Mouse (Mus musculus): ENCODE measurements around the gene Atp1b1.

- TF ChIP-seq CTCF (IDR thresholded peaks at IDR 0.05; ENCODE audit: low read depth) (no peak), EP300 (IDR thresholded peaks at IDR 0.05; ENCODE audit: low read depth) (no peak)
Measured at GRCm38 (mm10) chr1:164470985-164471384, 12.8 kb upstream of the Atp1b1 start.
